Mouse (Mus musculus) natural killer cell, adult 2 months (primary cell): Measurements from ENCODE around the gene Mamdc4.

ENCODE experiments used
- DNase-seq, 2 experiments: peaks; one replicate each; pipeline ENCODE4 v3.0.0; 2022; ENCODE audit warnings: low spot score in 2 of 2

Mamdc4 gene

DNA sequence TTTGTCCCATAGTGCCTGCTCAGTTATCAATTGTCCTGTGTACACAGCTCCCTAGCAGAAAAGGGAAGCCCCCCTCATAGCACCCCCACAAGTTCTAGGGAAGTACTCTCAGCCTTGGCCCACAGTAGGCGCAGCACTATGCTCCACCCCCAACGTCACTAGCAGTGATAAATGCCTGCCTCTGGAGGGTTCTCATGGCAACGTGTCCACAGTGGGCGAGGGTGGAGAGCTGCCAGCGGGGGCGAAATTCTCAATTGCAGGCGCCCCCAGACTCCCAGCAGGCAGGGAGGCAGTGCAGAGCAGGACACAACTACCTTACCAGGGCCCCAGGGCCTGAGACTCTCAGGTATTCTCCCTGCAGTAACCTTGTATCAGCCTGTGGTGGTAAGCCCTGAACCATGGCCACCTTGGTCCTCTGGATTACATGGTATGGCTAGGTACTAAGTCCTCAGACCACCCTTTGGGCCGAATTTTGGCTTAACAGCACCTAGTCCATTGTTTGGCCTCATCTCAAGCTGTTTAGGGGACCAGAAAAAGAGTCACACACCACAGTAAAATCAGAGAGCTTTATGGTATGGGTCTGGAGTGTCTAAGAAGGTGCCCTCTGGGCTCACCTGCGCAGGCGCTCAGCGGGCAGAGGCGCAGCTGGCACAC lies 7.9 kb upstream of the Mamdc4 start:
- no peak for DNase-seq

DNA sequence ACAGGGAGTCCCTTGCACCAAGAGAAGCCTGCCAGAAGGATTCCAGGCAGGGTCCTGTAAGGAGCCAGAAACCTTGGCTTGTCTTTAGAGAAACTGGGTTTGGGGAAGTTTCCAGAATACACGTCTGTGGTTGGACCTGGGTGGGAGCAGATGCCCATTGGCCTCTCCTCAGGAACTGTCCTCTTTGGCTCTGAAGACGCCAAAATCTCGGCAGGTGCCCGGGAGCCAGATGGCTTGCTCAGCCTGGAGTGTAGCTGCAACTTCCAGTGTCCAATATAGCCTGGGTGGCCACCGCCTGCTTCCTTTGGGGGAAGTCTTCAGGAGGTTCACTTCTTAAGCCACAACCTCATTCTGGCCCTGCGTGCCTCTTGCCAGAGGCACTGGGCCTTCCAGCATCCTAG lies 7.3 kb upstream of the Mamdc4 start:
- no peak for DNase-seq

DNA sequence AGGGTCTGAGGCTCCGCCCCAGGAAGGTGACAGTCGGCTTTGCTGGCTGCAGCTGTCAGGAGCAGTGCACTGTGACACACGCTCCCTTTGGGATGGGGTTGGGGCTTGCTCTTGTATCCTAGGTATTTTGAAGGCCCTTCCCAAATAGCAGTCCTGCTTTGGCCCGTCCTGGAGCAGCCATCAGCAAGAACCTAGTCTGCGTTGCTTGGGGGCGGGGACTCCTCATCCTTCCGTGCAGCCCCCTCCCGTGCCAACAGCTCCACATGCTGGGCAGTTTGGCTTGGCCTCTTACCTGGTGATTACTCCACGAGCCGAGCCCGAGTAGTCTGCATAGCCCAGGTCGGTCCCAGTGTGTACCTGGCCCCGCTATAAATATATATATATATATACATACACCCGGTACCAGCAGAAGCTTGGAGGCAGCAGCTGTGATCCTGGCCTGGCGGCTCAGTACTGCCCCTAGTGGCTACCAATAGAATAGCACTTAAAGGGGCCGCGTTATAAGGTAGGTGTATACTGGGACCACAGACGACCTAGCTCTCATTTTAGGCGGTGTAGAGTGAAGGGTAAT lies 6.7 kb upstream of the Mamdc4 start, which contains the start of gene Ajm1:
Gene Ajm1, minus strand, starts transcription at position 464 of the 571 bp plus-strand sequence.
- DNase-seq = peak; percentile 55 to 74

DNA sequence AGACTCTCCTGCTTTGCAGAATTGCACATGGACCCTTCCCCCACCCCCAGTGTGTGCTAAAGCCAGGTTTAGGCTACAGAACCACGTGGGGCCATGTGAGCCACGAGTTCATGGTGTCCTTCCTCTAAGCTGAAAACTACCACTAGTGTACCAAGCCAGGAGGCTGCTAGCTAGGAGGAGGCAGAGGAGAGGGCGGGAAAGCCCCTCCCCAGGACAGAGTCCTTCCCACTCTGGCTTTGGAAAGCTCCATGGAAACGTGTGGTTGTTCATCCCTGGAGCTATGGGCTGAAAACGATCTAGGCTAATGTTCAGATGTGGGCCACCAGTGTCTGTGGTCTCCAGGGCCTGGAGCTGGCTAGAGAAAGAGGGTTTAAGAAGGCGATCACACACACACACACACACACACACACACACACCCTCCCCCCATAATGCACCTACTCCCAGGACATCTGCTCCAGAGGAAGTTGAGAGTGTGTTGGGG lies 6.0 kb upstream of the Mamdc4 start:
- DNase-seq = no peak

DNA sequence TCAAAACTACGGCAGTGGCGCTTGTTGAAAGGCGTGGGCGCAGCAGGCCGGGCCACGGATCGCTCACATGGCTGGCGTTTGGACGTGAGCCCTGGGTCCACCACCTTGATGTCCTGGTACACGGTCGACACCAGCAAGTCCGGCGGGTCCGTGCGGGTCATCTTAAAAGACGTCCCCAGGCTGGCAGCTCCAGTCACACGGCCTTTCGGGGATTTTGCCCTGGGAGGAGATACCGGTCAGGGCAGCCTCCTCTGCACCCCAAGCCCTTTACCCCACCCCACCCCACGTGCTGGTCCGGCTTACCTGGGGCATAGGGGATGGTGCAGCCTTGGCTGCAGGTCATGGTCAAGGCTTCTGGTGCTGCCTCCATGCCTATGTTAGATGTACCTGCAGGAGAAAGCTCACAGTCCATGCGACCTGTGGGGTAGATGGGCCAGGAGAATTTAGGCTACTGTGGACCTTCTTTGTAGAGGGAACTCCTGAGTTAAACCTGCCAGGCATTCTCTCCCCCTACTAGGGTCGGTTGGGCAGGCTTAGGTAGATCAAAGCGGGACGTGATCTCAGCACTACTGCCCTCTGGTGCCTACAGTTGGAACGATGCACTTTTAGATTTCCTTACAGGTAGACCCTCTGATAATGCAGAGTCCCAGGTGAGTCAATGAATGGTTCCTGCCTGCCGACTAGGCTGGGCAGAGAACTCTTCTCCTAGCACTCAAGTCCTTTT lies 5.3 kb upstream of the Mamdc4 start:
- peak; percentile 38 to 67 for DNase-seq

DNA sequence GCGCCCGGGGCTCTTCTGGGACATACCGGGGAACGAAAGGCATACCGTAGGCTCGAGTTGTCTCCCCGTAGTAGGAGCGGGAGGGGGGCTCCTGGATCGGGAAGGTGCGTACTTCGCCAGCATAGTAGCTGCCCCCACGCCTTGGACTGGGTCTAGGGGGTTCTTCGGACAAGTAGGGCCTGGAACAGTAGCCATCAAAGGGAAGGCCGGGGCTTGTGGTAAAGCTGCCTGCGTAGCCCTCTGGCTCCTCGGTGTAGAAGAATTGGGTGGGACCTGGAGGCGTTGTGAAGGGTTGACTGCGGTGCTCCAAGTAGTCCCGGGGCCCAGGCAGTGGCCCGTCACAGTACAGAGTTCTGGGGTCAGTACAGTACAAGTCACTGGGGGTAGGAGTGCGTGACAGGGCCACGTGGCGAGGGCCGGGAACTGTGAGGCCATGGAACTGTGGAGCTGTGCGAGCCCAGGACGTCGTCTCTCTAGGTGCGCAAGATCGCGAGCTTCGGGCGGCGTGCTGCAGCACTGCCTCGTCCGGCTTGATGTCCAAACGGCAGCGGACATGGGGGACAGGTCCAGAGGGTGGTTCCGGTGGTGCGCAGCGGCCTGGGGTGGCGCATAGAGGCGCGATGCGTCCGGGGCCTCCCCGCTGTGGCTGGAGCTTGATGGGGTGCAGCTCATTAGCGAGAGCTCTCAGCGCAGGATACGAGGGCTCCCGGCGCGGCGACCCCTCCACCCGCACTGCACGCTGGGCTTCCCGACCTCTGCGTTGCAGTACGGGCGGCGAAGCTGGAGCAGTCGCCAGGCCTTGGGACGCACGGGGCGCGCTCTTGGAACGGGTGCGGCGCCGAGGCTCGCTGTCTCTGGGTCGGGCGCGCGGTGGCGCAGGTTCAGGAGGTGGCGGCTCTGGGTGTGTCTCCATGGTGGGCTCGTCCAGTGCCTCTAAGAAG lies 4.4 kb upstream of the Mamdc4 start:
- DNase-seq = no peak

DNA sequence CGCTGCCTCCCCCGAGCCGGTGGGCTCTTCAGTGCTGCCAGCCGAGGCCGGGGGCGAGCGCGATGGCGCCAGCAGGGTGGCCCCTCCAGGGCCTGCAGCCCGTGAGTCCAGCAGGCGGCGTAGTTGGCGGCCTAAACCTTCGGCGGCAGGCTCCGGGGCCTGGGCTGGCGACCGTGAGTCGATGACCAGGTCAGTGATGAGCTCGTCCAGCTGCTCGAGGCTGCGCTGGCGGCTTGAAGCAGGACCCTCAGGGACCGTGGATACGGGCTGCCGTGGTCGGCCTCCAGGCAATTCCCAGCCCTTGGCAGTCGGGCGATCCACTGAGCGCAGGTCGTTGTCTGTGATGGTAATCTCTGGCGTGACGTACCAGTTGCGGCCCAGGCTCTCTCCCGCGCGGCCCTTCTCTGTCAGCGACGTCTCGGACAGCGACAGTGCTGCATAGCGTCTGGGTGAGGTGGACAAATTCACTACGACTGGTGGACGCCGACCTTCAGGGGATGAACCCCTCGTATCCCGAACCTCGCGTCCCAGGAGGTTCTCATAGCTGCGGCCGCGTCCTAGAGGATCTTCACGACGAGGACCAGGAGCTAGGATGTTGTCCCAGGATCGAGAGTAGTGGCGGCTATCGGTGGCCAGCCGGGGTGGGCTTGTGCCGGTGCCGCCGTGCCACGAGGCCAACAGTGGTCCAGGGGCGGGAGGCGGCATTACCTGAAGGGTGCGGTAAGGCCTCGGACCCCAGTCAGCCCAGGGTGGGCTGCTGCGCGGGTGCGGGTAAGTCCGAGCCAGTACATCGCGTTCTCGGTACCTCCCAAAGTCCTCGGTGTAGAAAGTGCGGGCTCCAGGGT lies 3.5 kb upstream of the Mamdc4 start:
- DNase-seq = no peak

DNA sequence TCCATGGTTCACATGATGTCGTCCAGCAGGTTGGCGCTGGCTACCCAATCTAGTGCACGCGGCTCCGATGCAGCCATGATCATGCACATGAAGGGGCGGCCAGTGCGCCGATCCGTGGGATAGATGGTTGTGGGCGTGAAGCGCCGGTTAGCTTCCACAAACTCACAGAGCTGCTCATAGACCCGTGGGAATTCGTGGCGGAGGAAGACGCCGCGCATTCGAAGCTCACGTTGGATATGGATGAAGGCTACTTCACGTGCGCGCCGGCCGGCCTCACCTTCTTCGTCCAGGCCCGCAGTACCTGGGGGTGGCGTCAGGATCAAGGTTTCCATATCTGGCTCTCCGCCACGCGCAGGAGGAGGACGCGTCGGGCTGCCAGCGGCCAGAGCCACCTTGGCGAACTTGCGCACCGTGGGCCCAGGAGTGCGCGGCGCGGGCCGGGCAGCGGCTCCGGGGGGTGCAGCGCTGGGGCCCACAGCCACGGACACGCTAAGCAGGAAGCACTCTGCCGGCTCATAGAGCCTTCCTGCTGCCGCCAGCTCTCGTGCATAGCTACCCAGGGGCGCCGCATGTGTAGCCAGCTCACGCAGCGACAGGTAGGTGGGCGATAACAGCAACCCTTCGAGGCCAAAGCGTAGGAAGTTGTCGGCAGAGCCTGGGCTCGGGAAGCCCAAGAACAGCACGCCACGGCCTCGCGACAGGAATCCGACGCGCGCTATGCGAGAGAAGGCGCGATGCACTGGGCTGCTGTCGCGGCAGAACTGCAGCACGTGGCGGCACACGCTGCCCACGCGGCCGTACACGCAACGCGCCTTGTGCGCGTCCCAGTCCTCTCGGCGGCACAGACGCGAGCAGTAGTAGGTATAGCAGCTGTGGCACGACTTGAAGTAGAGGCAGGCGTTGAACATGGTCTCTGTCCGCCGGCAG lies 2.6 kb upstream of the Mamdc4 start:
- no peak for DNase-seq

DNA sequence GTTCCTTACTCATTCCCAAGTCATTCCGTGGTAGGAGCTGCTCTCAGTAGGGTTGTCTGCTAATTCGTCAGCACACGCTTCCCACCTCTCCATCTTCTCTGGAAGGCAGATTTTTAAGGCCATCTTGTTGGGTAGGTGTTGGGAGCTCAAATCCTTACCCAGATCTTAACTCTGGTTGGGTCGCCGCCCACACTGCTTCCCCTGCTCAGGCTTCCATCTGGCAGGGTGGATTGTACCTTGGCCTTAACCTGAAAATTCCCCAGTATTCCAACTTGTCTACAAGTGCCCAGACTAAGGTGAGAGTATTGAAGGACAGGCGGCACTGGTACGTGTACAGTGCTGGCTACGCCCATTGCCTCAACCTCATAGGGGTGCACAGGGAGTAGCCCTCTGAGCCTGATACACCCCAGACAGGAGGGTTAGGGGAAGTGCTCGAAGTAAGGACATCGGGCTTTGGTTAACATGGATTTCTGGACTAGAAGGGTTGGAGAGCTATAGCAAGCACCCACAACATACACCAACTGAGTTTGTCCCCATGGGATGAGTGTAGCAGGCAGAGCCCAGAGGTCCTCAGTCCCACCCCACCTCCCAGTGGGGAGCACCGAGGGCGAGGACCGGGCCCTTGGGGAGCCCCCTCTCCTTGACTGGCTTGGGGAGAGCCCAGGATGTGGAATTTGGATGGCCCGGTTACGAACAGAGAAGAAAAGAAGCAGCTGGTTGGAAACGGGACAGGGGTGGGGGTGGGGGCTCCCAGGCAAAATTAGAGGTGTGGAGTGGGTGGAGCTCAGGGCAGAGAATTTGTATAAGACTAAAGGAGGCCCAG lies 1.6 kb upstream of the Mamdc4 start:
- DNase-seq = no peak

DNA sequence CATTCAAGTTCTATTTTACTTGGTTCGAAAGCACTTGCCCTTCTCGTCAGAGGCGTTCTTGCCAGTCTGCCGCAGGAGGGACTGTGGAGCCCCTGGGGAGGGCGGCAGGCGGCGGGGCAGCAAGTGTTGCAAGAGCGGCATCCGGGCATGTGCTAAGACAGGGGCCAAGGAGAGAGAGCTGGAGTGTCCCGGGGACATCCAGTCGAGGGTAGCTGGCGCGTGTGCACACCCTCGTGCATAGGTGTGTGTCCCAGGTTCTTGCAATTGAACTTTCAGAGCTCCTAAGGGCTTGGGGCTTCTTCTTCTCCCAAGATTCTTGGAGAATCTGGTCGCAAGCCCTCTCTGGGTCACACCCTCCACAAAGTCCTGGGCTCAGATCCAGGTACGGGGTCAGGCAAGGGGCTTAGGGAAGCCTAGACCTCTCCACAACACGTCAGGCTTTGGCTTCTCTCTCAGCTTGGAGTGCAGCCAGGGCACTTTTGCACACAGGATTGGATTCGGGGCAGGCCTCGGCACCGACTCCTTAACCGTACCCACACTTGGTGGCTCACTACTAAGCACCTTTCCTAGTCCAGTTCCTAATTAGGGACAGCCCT lies 885 bp upstream of the Mamdc4 start:
- no peak for DNase-seq

DNA sequence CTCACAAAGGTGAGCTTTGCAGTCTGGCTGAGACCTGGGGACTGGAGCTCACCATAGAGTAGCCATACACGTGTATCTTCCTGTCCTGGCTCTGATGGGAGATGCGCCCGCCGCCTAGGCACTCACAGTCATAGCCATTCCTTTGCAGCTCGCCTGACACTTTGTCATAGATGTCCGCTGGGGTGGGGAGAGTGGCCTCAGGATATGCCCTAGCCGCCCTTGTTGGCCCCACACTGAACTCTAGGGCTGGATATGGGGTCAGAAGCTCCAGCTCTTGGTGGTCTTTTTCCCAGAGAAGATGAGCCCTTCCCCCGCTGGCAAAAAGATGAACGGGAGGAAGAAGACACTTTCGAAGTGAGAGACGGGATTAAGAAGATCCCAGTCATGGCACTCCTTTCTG lies 509 bp downstream of the Mamdc4 start:
- DNase-seq = no peak

DNA sequence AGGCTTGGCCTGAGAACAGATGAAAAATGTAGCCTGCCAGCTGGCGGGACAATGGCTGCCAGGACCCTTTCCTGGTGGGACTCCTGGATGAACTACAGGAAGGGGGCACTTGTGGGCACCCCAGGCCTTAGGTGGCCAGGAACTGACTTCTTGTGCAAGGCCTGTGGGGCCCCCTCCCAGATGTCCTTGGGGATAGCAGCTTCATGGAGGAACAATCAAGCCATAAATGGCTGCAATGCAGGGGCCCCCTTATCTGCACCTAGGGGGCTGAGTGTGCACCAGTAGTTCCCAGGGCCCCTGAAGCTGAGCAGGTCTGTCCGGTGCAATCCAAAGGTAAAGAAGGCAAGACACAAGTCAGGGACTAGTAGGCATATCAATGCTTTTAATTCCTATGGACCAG lies 1.6 kb downstream of the Mamdc4 start:
- no peak for DNase-seq

DNA sequence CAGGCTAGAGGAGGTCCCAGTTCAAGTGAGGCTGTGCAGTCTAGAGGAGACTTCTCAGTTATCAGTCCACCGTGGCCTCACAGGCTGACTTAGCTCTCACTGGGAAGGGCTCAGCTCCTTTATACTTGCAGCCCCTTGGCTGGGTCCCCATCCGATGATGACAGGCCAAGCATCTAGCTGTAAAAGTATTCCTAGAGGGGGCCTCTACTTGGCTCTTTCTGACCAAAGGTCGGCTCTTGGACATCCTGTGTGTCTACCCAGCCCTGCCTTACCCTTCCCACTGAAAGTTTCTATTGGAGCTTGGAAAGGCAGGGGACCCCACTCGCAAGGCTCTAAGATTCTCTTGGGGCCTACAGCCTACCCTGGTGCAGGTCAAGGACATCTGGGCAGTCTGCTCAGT lies 3.4 kb downstream of the Mamdc4 start:
- no peak for DNase-seq

DNA sequence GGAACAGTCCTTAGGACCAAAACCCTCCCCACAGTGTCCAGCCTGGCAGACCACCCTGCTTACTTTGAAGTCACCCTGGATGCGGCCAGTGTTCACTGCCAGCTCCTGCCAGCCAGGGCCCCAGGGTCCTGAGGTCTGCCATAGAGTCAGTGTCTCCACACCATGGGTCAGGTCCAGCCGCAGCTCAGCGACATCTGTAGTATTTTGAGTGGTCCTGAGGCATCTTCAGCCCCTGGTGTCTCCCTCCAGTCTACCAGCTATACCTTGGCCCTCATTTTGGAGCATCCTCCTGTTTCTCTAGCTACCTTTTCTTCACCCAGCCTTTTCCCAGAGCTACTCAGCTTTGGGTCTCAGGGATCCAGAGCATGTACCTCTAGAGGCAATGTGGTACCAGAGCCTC lies 5.3 kb downstream of the Mamdc4 start:
- DNase-seq = no peak

DNA sequence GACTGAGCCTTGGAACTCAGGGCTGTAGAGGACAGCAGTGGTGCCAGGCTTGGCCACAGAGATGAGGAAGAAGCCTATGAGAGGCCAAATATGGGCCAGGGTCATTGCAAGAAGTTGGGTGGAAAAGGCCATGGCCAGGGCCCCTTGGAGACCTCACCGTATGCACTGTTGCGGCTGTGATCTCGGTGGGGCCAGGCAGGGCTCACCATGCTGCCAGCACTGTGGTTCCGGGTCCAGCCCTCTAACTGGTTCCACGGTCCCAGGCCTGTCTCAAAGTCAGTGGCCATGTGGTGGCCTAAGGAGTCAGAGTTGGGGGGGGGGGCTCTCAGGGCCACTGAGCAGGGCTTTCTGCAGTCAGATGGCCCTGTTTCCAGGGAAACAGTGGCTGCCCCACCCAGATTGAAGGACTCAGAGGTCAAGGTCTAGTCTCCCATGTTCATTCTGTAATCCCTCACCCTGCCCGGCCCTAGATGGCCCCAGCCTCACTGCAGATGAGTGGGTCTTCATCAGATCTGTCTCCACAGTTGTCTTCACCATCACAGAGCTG lies 6.1 kb downstream of the Mamdc4 start:
- DNase-seq = no peak

DNA sequence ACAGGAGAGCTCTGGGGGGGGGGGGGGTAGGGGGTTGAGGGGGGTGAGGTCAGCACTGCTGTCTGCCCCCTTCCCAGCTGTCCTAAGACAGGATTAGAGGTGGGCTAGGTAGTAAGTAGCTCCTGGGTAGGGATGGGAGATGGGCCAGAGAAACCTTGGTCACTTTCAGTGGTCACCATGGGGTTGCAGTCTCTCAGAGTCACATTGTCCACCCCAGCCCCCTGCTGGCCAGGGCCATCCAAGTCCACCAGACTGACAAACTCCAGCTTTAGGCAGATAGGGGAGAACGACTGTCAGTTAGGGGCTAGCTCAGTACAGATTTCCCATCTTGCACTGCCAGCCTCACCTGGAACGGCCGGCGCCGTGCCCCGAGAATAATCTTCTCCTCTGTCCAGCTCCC lies 8.1 kb downstream of the Mamdc4 start:
- no peak for DNase-seq

DNA sequence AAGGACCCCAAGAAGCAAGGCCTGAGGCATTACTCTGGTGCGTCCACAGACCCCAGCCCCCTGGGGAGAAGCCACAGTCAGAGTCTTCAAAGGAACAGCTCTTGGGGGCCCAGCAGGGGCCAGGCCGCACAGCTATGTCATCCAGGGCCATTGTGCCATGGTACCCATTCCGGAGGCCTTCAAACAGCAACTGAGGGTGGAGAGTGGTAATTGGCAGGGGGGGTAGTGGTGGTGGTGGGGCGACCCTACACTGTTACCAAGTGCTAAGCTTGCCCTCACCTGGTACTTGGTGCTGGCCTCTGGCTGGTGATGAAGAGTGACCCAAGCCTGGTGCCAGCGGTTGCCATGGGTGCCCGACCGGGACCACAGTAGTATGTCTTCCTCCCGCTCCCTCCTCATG lies 8.9 kb downstream of the Mamdc4 start:
- no peak for DNase-seq

DNA sequence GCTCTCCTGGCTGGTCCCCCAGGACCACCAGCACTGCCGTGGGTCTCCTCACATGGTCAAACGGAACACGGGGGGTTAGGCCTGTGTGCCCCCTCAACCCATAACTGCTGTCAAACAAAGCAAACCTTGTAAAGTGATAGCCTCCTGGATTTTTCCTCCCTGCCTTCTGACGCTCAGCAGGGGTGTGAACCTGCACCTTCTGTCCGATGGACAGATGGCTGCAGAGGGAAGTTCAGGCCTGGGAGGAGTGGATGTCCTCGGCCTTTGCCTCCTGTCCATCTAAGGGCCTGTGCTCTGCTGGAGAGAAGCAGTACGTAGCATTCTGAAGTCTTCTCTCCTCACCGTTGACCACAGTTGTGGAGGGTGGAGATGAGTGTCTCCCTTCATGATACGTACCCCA lies 12.7 kb downstream of the Mamdc4 start:
- no peak for DNase-seq
